Mouse (Mus musculus): Measurements from ENCODE around the gene Dennd1a.

DNA sequence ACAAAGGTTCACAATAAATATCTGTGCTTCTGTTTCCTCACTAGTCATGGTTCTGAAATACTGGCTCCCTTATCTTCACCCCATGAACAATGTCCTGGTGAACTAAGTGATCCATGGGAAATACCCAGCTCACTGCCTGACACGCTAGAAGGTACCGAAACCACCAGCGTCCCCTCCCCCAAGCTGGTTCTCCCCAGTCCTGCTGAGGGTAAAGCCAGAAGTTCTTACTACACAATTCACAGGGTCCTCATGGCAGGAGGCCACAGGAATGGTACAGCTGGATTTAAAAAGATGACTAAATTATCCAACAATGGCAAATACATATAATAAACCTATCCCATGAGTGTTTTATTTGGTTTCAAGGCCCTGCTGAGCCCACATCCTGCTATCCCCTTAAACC is 378.9 kb downstream of the Dennd1a start:
- TF ChIP-seq EP300 (IDR thresholded peaks at IDR 0.05; ENCODE audit: insufficient read depth, low read depth, low read length) (no peak), POLR2A (IDR thresholded peaks at IDR 0.05; ENCODE audit: insufficient read depth, low read depth, low read length) (no peak), CTCF (IDR thresholded peaks at IDR 0.05) (no peak)

All from heart, adult 2 months (tissue).